Mouse (Mus musculus) T-cell, adult 2 months (primary cell): ENCODE data around the gene H2-Ab1.

Experiments
- DNase-seq: peaks from one replicate; pipeline ENCODE4 v3.0.0; 2022; ENCODE audit warnings: low spot score

Gene H2-Ab1

GRCm38 (mm10) chr17:34285371-34285770 lies 27.9 kb downstream of the H2-Ab1 start:
- no peak for DNase-seq

DNA sequence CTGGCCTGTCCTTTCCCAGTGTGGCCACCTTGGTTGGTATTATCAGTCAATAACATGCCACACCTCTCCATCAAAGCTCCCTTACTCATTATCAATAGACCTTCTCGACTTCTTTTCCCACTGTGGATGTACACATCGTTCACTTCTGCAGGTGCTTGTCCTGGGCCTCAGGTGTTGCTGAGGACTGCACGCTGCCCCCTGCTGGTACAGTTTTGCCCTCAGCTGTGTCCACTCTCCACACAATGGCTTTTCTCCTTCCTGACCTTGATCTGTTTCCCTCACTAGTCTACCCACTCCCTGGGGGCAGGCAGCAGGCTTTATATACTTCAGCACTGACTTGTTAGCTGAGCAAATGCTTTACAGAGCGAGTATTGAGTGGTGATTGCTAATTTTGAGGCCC lies 28.4 kb downstream of the H2-Ab1 start:
- peak; percentile 39 for DNase-seq

- DNase-seq, result no peak
Measured at GRCm38 (mm10) chr17:34286501-34286900, 29.0 kb downstream of the H2-Ab1 start.

GRCm38 (mm10) chr17:34286999-34287398 lies 29.5 kb downstream of the H2-Ab1 start:
- DNase-seq, result no peak

DNA sequence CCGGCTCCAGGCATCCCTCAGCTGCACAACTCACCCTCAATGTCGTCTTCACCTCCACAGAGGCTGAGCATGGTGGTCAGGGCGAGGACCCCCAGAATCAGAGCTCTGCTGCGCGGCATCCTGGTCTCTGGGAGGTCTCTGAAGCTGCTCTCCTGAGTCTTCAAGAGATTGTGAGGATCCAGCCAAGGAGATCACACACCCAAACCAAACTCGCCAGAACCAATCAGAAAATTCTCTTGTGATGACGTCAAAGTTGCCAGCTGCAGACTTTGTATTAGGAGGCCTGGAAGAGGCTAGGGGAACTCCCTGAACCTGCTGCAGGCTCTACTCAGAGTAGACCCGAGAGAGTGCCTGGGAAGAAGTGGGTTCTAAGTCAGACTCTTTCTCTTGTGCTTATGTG lies 30.2 kb downstream of the H2-Ab1 start, which contains the start of gene H2-Aa:
TSS of gene H2-Aa (minus strand) at position 176 of the 400 bp plus-strand sequence.
- peak; percentile 88 for DNase-seq

DNA sequence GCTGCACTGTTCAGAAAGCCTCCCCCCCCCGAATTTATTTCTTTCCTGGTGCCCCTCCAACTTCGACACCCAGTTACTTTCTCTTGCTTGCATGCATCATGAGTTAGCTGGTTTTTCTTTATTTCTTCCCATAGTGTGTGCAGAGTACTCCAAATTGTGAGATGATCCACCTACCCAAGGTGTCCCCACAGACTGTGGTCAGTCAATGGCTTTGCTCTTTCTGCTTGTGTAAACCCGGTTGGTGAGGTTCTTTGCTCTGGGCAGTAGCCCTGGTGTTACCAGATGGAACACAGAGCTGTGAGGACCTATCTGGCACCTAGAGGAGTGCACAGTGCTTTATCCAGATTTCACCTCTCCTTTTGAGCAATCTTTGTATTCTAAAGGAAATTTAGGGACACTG lies 30.6 kb downstream of the H2-Ab1 start:
- no peak for DNase-seq

DNA sequence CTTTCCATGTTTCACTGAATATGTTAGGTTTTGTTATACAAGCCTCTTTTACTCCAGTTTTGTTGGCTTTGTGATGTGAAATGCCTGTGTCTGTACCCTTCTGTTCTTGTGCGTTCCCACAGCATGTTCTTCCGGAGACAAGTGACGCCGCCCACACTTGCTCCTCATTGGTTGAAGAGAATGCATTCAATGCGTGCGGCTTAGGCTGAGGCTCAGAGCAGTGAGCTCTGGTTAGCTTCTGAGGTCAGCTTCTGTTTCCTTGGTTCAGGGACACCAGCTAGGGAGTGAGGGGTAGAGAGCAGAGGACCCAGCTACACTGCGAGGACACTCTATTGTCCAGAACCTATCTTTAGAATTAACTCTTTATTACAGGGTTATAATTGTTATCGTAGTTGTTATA lies 34.1 kb downstream of the H2-Ab1 start:
- peak; percentile 80 for DNase-seq

DNA sequence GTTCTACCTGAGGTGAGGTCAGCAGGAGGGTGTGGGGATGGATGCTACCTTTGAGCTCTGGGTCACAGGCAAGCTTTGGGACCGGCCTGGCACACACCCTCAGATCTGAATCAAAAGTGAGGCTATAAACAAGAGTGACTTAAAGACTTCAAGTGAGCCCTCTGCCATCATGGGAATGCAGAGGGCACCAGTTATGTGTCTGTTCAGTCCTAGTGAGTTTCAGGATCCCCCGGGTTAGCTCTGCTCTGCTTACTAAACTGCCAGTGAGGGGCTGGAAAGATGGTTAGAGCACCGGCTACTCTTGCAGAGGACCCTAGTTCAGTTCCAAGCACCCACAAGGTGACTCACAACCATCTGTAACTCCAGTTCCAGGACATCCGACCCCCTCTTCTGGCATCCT lies 35.1 kb downstream of the H2-Ab1 start:
- DNase-seq, result no peak

DNA sequence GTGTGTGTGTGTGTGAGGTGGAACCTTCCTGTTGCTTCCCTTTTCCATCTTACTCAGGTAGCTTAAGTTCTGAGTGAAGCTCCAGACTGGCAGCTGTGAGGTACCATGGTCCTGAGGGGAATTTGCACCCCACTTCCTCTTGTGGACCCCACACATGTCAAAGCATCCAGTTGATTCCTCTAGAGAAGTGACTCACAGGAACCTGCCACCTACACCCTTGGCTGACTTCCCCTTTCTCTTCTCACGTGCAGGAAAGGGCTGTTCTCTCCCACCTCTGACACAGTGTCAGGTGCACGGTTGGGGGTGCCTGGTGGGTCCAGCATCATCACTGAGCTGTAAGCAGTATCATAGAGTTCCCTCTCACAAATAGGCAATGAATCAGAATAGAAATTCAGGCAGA lies 36.0 kb downstream of the H2-Ab1 start:
- peak; percentile 55 for DNase-seq

DNA sequence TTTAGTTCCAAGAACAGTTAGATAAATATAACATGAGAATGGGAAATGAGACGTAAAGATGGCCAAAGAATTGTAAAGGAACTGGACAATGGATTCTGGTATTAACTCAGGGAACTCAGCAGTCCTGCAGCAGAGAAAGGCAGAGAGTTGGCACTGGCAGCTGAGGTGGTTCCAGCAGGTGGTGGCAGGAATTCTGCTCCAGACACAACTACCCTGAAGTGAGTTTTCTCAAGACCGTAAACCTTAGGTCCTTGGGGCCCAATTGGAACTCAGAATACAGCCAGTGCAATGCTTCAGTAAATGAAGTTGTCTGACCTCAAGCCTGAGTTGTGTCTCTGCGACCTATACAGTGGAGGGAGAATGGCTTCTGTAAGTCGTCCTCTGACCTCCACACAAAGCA lies 36.8 kb downstream of the H2-Ab1 start:
- no peak for DNase-seq

- no peak for DNase-seq
Measured at GRCm38 (mm10) chr17:34295307-34295706, 37.8 kb downstream of the H2-Ab1 start.

DNA sequence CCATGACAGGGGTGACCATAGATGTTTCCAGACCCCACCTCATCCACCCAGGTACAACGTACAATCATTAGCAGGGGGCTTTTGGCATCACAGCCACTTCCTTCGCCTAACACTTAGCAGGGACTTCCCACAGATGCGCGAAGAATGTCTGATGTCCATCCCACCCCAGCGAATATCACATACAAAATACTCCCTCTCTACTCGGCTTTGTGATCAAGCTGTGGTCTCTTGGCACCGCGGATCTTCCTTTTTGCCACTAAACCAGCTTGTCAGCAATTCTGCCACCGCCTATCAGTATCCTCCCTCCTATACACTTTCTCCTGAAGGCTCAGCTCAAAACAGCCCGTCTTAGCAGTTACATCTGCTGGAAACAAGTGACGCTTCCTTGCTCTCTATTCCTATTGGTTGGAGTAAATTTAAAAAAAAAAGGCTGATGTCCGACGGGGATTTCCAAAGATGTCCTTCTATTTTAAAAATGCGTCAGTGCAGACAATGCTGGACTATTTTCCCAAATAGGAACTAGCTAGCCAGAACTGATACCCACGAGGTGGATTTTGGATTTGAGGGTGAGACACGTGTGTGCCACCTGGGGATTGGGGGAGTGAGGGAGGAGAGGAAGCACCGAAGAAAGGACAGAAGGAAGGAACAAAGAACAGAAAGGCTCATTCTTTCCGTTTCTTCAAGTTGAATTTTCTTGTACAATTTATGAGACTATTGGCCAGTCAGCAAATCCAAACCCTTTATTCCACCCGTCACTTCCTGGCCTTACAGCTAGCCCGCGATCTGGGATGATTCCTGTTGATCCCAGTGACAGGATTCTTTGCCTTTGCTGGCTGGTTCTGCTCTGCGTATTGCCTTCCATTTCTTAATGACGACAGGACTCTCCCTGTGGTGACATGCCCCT lies 38.7 kb downstream of the H2-Ab1 start:
- peak; percentile 72 for DNase-seq

DNA sequence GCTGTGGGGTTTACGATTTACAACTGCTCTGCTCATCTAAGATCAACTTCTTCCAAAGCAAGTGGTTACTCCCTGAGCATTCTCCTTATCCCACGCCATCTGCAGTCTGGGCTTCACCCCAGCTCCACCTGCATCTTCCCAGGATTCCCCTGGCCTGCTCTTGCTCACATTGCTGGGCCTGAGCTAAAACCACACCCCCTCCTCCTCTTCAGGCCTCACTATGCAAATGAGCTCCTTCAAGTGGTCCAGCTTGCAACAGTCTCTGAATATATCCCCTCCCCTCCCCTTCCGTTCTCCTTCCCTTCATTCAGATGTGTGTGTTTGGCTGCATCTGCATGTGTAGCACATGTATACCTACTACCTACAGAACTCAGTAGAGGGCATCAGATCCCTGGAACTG lies 41.9 kb downstream of the H2-Ab1 start:
- no peak for DNase-seq

GRCm38 (mm10) chr17:34300071-34300470 lies 42.6 kb downstream of the H2-Ab1 start:
- DNase-seq, result no peak

- peak; percentile 44 for DNase-seq
Measured at GRCm38 (mm10) chr17:34300691-34301566, 43.4 kb downstream of the H2-Ab1 start.

- DNase-seq, result no peak
Measured at GRCm38 (mm10) chr17:34301670-34302190, 44.2 kb downstream of the H2-Ab1 start.

GRCm38 (mm10) chr17:34303789-34304188 lies 46.3 kb downstream of the H2-Ab1 start:
- no peak for DNase-seq

DNA sequence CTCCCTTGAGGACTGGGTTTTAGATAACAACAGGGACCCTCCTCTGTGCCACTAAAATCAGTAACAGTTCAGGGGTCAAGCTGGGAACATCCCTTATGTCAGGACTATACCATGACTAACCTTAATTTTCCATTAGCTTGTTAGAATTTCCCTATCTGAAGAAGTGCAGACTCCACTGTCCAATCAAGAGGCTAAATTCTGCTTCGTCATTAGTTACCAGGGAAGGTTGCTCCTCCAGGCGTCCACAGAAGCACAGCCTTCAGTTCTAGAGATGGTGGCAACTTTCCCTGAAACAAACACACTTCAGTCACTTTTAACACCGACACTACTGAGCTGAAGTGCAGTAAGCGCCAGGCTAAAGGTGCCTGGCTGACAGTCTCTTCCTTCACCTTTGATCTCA lies 47.3 kb downstream of the H2-Ab1 start:
- DNase-seq, result peak; percentile 76

DNA sequence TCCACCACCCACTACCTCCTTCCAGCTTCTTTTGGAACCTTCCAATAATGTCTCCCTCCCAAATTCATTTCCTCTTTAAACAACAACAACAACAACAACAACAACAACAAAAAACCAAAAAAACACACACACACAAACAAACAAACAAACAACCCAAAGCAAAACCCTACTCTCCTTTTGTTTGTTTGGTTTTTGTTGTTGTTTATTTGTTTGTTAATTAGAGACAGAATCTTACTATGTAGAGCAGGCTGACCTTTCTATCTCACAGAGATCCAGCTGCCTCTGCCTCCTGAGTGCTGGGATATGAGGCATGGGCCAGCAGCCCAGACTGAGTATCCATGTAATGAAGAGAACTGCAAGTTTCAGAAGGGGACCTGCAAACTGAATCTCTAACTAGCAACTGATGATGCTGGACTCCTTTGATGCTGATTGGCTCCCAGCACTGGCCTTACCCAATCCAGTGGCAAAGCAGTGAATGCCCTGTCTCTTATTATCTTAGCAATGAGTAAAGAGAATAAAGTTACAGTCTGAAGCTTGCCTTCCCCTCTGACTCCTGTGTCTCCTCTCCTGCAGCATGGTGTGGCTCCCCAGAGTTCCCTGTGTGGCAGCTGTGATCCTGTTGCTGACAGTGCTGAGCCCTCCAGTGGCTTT lies 48.0 kb downstream of the H2-Ab1 start, which contains the start of gene H2-Eb1:
TSS of gene H2-Eb1 (plus strand) at position 488 of the 651 bp plus-strand sequence.
- peak; percentile 89 for DNase-seq

DNA sequence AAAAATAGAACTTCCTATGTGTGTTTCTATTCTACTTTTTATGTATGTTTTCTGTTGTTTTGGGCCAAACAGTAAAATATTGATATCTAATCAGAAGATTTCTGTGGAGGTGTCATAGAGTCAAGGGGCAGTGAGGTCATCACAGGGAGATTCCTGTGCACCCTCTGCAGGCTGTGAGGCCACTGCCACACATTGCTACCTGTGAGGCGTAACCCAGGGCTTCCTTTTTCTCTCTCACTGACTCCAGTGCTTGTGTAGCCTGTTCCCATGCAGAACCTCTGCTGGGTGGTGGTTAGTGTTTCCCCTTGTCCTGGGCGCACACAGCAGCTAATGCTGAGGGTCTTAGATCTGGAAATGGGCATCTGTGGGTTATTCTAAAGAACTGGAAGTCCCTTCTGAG lies 48.9 kb downstream of the H2-Ab1 start:
- no peak for DNase-seq

DNA sequence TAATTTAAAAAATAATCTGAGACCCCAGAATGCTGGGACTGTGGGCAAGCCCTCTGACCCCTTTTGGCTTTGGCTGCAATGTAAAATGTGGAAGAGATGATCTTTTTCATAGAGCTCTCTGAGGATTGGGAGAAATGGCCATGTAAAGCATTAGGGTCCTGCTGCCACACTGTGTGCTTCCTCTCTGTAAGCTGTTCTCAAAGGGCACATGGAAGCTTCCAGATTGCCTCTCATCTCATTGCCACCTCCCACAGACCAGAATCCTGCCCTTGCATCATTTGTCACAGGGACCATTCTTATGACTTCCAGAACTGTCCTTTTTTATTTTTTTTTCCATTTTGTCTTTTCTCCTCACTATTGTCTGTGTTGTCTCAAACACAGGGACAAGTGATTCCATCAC lies 49.7 kb downstream of the H2-Ab1 start:
- DNase-seq, result no peak

DNA sequence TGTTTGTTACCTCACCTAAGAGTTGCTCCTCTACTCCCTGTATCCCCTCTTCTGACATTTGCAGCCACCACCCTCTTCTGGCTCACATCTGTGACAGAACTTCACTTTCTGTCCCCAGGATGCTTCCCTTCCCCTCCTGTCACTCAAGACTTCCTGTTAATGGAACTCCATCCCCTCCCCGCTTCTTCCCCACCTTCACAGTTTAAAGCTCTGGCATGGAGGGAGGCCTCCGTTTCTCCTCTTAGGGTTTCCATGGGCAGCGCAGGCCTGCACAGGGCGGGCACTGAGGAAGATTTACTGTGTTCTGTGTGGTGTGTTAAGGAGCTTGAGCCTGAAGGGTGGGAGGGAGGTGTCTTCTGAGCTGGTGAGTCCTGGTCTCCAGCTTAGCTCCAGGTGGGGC lies 50.7 kb downstream of the H2-Ab1 start:
- DNase-seq, result no peak
